Mouse (Mus musculus) lung, postnatal 36 days (tissue): ENCODE results near the gene Mettl27.
"Not testable (repeated sequence)": the region's sequence is repeated elsewhere in the genome, so short reads cannot be mapped to it uniquely, and the experiment has no call there.

Experiments
- DNase-seq: peaks from one replicate; pipeline ENCODE4 v3.0.0; 2022; ENCODE audit warnings: mixed read lengths

Mettl27 gene

DNA sequence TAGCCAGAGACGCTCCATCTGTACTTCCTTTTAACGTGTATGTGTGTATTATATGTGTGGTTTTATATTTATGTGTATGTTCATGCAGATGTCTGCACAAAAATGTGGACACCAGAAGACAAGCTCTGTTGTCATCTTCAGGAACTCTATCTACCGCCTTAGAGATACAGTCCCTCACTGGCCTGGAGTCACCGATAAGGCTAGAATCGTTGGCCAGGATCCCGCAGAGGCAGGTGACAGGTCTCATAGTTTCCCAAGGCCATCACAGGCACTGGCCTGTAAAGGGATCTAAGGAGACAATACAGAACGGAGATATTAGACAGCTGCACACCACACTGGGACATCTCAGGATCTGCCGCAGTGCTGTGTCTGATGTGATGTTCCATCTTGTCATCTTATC, 11.1 kb upstream of the Mettl27 start:
- DNase-seq, result no peak

- DNase-seq, result no peak
These were observed 9.0 kb upstream of the Mettl27 start for GRCm38 (mm10) chr5:134923141-134923540.

DNA sequence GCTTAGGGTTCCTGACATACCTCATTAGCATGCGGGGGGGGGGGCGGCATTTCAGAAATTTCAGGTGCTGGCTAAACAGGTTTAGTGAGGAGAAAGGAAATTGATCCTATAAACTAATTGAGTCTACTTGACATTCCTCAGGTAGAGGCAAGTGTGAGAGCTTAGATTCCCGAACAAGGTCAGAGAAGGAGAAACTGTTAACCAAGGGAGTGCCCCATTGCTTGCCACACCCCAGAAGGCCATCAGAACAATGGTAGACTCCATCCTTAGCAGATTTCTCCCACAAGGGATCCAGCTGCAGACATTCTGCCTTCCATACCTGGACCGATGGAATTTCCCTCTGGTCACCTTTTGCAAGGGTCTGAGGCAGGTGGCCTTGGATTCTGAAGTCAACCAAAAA, 5.4 kb upstream of the Mettl27 start:
- DNase-seq, result no peak

DNA sequence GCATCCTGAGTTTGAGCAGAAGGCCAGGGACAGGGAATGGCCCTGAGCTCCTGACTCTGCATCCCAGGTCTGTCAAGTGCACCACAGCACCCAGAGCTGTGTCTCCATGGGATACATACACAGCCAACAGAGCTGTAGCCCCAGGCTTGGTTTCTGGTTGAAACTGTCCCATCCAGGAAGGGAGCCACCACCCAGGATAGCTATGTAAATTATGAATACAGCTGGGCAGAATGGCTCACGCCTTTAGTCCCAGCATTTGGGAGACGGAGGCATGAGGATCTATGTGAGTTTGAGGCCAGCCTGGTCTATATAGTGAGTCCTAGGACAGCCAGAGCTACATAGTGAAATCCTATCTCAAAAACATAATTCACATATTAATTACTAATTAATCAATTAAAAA, 2.2 kb upstream of the Mettl27 start:
- no peak for DNase-seq

- peak; percentile 95 for DNase-seq
These were observed 722 bp downstream of the Mettl27 start for GRCm38 (mm10) chr5:134932903-134933276.

DNA sequence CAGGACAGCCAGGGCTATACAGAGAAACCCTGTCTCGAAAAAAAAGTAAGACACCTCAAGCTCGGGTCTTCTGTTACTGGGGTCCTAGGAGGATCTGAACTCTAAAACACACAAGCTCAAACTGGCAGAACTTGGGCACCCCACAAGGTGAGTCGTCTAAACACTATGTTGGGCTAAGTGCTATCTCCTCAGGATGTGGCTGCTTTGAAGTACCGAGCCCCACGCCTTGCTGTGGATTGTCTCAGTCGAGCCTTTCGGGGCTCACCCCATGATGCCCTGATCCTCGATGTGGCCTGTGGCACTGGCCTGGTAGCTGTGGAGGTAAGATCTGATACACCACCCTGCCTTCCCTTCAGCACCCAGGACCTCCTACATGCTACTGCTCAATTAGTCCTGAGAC, 1.1 kb downstream of the Mettl27 start:
- no peak for DNase-seq

GRCm38 (mm10) chr5:134933686-134934085, 1.5 kb downstream of the Mettl27 start:
- DNase-seq, result not testable (repeated sequence)

- no peak for DNase-seq
These were observed 2.5 kb downstream of the Mettl27 start for GRCm38 (mm10) chr5:134934666-134935065.

- peak; percentile 67 for DNase-seq
These were observed 3.9 kb downstream of the Mettl27 start for GRCm38 (mm10) chr5:134936051-134936450.

GRCm38 (mm10) chr5:134936626-134937185, 4.5 kb downstream of the Mettl27 start:
- no peak for DNase-seq

DNA sequence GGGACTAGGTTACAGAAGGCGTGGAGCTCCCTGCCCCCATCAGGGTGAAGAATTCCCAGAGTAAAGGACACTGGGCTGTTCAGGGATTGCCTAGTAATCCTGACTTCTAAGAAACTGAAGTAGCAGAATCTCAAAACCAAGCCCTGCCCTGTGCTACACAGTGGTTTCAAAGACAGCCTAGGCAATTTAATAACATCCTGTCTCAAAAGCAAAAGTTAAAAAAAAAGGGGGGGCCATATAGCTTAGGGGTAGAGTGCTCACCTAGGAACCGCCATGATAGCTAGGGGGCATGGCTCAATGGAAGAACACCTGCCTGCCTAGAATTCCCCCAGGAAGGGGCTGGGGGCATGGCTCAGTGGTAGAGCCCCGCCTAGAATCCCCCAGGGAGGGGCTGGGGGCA, 6.9 kb downstream of the Mettl27 start:
- no peak for DNase-seq

DNA sequence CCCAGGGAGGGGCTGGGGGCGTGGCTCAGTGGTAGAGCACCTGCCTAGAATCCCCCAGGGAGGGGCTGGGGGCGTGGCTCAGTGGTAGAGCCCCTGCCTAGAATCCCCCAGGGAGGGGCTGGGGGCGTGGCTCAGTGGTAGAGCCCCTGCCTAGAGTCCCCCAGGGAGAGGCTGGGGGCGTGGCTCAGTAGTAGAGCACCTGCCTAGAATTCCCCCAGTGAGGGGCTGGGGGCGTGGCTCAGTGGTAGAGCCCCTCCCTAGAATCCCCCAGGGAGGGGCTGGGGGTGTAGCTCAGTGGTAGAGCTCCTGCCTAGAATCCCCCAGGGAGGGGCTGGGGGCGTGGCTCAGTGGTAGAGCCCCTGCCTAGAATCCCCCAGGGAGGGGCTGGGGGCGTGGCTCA, 7.4 kb downstream of the Mettl27 start:
- not testable (repeated sequence) for DNase-seq

DNA sequence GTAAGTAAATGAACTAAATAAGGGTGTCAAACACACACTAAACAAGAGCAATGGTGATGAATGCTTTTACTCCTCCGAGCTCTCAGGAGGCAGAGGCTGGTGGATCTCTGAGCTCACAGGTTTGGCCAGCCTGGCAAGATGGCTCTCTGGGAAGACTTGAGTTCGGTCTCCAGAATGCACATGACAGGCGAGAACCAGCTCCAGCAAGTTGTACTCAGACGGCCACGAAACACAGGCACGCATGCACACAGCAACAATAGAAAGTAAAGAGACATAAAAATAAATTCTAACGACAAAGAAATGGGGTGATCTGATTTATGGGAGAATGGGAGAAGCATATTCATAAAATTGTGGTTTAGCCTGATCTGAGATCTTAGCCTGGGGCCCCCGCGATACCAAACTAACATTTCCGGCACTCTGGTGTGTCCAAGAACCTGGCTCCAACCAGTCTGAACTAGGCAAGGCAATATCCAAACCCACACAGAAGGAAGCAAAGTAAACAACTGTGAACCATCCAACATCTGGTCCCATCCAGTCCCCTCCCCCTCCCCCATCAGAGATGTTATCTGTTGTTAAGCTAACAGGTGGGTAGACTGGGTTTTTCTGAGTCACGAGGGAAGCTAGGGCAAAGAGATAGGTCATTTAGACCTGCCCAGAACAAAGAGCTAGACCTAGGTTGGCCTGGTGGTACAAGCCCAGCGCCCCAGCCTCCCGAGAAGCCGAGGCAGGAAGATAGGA, 9.5 kb downstream of the Mettl27 start:
- DNase-seq, result no peak

DNA sequence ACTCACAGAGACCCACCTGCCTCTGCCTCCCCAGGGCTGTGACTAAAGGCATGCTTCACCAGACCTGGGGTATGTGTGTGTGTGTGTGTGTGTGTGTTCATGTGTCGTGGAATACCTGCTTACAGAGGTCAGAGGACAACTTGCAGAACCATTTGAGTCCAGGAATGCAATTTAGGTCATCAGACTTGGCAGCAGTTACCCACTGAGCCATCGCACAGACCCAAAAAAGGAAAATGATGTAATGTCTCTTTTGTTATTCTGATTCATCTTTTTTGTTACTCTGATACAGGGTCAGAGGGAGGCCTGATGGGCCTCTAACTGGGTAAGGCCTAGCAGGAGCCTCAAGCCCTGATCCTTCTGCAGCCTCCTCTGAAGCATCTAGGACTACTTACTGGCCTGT, 10.6 kb downstream of the Mettl27 start:
- DNase-seq, result peak; percentile 38

DNA sequence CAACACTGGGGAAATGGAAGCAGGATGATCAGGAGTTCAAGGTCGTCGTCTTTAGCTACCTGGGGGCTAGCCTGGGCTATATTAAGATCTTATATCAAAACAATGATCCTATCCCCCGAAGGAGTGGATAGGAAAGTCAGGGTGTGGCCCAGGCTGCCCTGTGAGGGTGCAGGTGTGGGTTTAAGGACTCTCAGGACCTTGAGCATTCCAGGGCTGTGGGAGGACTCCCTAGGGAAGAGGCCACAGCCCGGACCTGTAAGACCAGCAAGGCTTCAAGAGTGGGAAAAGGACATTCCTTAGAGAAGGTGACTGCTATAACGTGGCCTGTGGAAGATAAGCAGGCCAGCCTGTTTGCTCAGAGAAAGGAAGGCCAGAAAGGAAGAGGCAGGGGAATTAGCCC, 12.0 kb downstream of the Mettl27 start:
- no peak for DNase-seq

DNA sequence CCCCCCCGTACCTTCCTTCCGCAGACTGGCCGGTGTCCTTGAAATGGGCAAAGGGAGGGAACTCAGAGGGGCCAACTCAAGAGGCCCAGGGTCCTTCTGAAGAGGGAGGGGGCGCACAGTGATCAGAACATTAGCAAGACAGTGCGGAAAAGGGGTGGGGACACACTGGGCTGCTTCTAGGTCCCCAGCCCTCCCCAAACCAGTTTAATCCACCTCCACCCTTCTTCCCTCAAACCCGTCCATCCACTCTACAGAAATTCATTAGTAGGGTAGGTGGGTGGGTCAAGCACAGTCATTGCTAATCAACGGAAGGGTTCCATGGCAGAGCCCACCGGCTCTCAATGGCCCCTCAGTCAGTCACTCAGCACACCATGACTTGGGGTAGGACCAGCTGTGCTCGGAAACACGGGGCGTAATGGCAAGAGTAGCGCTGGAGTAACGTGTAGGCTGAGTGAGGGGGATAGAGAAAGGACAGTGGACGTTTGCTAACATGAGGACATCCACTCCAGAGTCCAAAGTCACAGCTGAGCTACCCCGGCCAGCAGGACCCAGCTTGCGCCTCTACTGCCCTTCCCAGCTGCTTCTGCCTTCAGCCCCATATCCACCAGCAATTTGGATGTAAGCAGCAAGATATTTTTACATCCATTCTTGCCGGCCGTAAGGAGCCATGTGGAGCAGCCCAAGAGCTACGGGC, 13.2 kb downstream of the Mettl27 start:
- DNase-seq, result no peak

DNA sequence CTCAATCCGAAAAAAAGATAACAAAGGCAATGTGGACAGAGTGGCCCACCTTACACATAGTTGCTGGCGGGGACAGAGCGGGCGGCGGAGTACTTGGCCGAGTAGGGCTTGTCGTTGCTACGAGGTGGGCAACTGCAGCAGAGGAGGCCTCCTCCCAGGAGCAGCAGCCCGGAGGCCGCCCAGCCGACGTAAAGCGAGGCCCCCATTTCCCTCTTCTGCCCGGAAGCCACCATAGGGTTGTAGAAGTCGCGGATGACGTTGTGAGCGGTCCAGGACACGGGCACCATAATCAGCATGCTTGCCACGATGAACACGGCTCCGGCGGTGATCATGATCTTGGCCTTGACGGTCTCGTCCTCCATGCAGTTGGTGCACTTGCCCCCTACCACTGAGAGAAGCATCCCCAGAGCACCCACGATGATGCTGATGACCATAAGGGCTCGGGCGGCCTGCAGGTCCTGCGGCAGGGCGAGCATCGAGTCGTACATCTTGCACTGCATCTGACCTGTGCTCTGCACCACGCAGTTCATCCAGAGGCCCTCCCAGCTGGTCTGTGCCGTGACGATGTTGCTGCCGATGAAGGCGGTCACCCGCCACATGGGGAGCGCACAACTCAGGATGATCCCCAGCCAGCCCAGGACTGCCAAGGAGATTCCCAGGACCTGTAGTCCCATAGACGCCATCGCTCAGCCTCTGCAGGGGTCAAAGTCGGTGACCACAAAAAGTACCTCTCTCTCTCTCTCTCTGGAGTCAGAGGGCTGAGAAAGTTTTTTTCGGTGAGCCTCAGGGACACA, 14.1 kb downstream of the Mettl27 start:
- DNase-seq, result no peak

GRCm38 (mm10) chr5:134946857-134947255, 14.7 kb downstream of the Mettl27 start, which contains the start of gene Cldn4:
TSS of gene Cldn4 (minus strand) at chr5:134946934.
- DNase-seq, result peak; percentile 67

DNA sequence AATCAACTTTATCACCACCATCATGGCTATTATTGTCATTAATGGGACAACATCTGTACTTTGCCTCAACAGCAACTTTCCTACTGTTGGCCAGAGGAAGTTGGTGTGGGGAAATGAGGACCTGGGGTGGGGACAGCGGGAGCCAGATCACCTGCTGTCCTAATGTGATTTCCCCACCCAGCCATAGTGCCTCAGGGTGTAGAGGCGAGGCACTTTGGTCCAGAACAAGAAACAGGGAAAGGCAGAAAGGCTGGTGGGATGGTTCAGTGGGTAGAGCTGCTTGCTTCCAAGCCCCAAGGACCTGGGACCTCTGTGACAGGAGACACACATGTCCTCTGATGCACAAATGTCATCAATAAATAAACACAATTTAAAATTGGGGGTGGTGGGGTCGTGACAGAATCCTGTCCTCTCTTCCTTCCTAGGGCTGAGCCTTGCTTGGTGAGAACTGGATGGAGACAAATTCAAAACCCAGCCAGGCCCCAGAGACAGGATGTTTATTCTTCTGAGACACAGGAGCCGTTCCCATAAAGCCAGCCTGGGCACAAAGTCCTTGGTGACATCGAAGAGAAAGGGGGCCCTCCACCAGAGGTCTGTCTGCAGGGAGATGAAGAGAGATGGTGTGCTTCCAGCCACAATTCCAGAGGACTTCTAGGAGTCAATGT, 15.4 kb downstream of the Mettl27 start:
- DNase-seq, result peak; percentile 67

GRCm38 (mm10) chr5:134948085-134948439, 15.9 kb downstream of the Mettl27 start:
- DNase-seq, result no peak

DNA sequence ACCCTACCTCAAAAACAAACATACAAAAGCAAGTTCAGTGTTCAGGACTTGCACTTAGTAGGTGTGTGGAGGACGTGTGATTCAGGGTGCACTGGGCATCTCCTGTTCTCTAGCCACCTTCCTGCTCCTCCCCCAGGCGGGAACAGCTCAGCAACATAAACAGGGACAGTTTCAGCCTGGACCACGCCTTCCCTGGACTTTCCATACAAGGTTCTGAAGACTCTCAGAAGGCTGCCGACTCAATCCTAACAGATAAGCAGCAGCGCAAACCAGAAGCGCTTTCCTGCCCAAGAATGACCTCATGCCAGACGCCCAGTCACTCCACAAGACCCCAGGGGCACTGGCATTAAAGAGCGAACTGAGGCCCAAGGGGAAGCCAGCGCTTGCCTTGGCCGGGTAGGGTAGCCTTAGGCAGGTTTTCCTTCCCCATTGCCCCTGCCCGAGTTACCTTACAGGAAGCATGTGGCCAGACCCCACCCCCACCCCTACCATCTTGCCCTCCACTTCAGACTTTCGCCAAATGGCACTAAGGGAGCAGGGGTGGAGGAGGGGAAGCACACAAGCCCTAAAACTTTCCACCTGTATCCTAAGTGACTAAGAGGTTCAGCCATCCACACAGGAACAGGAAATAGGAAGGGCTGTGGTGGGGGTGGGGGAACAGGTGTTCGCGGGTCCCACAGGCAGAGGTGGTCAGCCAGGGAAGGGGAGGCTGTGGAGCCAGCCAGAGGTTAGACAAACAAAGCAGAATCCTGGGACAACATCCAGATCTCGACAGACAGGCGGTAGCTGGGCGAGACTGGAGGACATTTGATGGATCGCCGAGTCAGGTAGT, 19.1 kb downstream of the Mettl27 start:
- peak; percentile 90 for DNase-seq

GRCm38 (mm10) chr5:134955491-134955890, 23.3 kb downstream of the Mettl27 start:
- DNase-seq, result no peak
